Mouse (Mus musculus) cerebellum, adult 2 months (tissue): ENCODE results near the gene Ccdc169.

Experiments
- CTCF ChIP-seq: fragments of 200-500 bp; IDR thresholded peaks from 2 replicates; pipeline ENCODE4 v1.5.1; 2011; ENCODE audit warnings: low read depth, mild to moderate bottlenecking, control low read depth, low read length, moderate library complexity, borderline replicate concordance; ENCODE audit not compliant: insufficient read depth
- POLR2A ChIP-seq: fragments of 200-500 bp; IDR thresholded peaks from 2 replicates; pipeline ENCODE4 v1.6.1; 2011; ENCODE audit warnings: low read length, control low read depth, borderline replicate concordance; ENCODE audit not compliant: insufficient read depth

- TF ChIP-seq CTCF: no peak
- TF ChIP-seq POLR2A: no peak
Observed at GRCm38 (mm10) chr3:55195581-55196327, 58.6 kb downstream of the Ccdc169 start.
